Mouse (Mus musculus) forebrain, embryonic 11.5 days (tissue): ENCODE measurements at regions not wholly inside any gene's neighbourhood (a gene's known extent, or its start where the extent isn't known, plus 50 kb on each side); places are given as distances from the start of the nearest gene placed in this dataset.

ENCODE experiments used
- ATAC-seq: fragments of 200-750 bp; cut with Nextera tagmentation; replicated peaks from 2 replicates; pipeline ENCODE4 v1.8.0; 2017; ENCODE audit warnings: moderate TSS enrichment; ENCODE audit not compliant: low FRiP score
- DNase-seq: peaks from one replicate; pipeline ENCODE4 v3.0.0-alpha.2; 2017; ENCODE audit warnings: low spot score
- H3K27ac ChIP-seq: fragments of 300-500 bp; sonication (generic); 2 replicates; pipeline ENCODE4 v1.5.1; 2014; ENCODE audit warnings: low read depth, low read length
- H3K27me3 ChIP-seq: fragments of 300-500 bp; sonication (generic); 2 replicates; pipeline ENCODE4 v1.6.1; 2014; ENCODE audit warnings: mild to moderate bottlenecking, low read length, mixed read lengths; ENCODE audit not compliant: control insufficient read depth, insufficient read depth
- H3K36me3 ChIP-seq: fragments of 300-500 bp; sonication (generic); 2 replicates; pipeline ENCODE4 v1.6.1; 2014; ENCODE audit warnings: mild to moderate bottlenecking, low read length, moderate library complexity, mixed read lengths; ENCODE audit not compliant: control insufficient read depth, insufficient read depth
- H3K4me1 ChIP-seq: fragments of 300-500 bp; sonication (generic); replicated peaks from 2 replicates; pipeline ENCODE4 v1.6.1; 2014; ENCODE audit warnings: low read length, mixed read lengths; ENCODE audit not compliant: control insufficient read depth, insufficient read depth
- H3K4me2 ChIP-seq: fragments of 300-500 bp; sonication (generic); 2 replicates; pipeline ENCODE4 v1.6.1; 2014; ENCODE audit warnings: low read depth, mild to moderate bottlenecking, low read length, moderate library complexity, mixed read lengths; ENCODE audit not compliant: severe bottlenecking
- H3K4me3 ChIP-seq: fragments of 300-500 bp; sonication (generic); 2 replicates; pipeline ENCODE4 v1.5.1; 2014; ENCODE audit warnings: low read depth, low read length
- H3K9ac ChIP-seq: fragments of 300-500 bp; sonication (generic); 2 replicates; pipeline ENCODE4 v1.6.1; 2014; ENCODE audit warnings: low read length
- H3K9me3 ChIP-seq: fragments of 300-500 bp; sonication (generic); 2 replicates; pipeline ENCODE4 v1.6.1; 2016; ENCODE audit warnings: low read length, mixed read lengths; ENCODE audit not compliant: control insufficient read depth
- WGBS: fragments of 180-500 bp; shearing (Covaris S2); extraction: QIAGEN DNeasy Blood & Tissue Kit; methylation state at CpG from one replicate; pipeline ENCODE4 v1.1.7; 2014; 5-methylcytosine and 5-hydroxymethylcytosine counted together

DNA sequence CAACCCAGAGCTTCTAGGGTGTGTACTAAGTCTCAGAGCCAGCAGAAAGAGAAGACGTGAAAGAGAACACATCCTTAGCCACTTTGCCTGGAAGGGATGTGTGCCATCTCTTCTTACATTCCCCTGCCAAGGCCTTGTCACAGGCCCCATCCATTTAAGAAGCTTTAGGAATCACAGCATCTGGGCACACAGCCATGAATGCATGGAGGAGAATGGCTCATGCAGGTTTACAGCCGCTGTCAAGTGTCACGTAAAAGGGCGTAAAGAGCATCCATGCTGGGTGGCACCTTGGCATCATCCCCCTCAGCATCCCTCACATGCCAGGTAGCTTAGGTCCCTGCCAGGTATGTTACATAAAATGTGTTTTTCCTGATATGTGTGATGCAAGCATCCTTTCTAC, 66.1 kb upstream of the Spats2l start:
- no peak for DNase-seq
- ATAC-seq = no peak
- 92% methylated on average over 4 of the region's 4 CpGs for WGBS

DNA sequence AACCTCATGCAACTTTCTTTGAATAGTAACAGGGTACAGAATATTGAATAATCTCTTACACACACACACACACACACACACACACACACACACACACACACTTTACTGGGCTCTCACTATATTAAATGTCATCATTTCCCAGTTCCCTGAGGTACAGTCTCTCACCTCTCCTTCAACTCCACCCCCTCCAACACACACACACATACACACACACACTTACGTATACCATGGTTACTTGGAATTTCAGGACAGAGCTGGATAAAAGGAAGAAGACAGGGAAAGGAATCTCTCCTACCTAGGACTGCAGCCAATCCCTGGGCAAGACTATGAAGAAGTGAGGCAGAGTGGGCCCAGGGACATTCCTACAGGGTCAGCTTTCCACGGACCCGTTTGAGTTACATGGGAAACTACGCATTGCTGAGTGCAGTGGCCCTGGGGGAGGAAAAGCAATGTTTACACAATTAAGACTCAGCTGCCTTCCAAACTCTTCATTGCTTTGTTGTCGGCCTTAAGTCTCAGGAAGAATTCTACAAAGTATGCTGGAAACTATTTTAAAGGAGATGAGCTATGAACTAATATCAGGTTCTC, 61.0 kb upstream of the Spats2l start:
- H3K9me3 ChIP-seq = no peaks in the 10 kb centered on the region
- H3K27ac ChIP-seq = no peak overlapping the region
- no peak overlapping the region for H3K4me2 ChIP-seq
- DNase-seq (no peak), ATAC-seq (no peak)
- H3K4me1 ChIP-seq = no peaks in the 10 kb centered on the region
- no peak overlapping the region for H3K9ac ChIP-seq
- H3K27me3 ChIP-seq = no peaks in the 10 kb centered on the region
- WGBS = 81% methylated on average over 5 of the region's 5 CpGs
- no peak overlapping the region for H3K4me3 ChIP-seq
- no peaks in the 10 kb centered on the region for H3K36me3 ChIP-seq

More for the DNA sequence above, 66.1 kb upstream of the Spats2l start:
- Histone ChIP-seq H3K4me1 (no peaks in the 10 kb centered on the region), H3K9me3 (no peaks in the 10 kb centered on the region), H3K9ac (no peak overlapping the region), H3K4me3 (no peak overlapping the region), H3K27ac (no peak overlapping the region), H3K27me3 (no peaks in the 10 kb centered on the region), H3K4me2 (no peak overlapping the region), H3K36me3 (no peaks in the 10 kb centered on the region)

DNA sequence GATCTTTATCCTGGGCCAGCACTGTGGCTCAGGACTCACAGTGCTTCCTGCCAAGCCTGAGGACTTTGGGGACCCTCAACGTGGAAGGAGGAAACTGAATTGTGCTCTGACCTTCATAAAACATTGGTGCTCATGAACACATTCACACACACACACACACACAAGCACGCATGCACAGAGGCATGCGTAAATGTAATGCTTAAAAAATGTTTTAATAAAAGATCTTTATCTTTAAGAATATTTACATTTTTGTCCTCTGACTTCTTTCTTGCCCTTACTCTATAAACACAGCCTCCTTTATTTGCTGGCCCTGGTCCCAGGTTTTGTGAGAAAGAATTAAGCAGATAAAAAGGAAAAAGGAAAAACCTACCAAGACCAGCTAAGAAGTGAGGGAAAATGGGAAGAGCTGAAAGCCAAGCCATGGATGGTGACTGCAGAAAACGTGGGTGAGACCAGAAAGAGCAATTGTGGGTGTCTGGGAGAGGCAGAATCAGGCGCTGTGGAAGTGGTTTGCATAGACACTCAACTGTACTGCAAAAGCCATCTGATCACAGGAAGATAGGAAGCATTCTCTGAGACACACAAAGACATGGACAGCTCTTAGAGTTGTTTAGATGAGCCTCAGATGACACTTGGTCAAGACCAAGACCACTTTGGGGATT, 56.7 kb upstream of the Spats2l start:
- Histone ChIP-seq H3K27ac (no peak overlapping the region), H3K27me3 (no peaks in the 10 kb centered on the region), H3K4me2 (no peak overlapping the region), H3K9ac (no peak overlapping the region), H3K4me3 (no peak overlapping the region), H3K9me3 (no peaks in the 10 kb centered on the region), H3K36me3 (no peaks in the 10 kb centered on the region), H3K4me1 (no peaks in the 10 kb centered on the region)
- no peak for DNase-seq
- WGBS = 84% methylated on average over 5 of the region's 5 CpGs
- ATAC-seq = no peak

DNA sequence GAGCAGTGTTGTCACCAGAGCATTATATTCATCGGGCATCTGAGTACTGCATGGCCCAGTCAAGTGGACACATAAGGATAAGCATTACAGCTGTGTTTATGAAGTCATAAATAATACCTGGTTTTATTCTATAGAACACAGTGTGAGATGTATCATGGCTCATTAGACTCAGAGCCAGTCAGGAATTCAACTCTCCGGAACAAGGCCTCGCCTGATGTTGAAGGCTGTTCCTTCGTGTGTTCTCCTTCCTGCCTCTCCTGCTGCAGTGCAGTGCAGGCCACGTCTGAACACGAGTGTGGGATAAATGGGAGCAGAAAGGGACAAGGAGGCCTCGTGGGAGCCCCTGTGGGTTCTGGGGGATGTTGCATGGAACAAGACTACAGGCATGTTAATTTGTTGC, 55.6 kb upstream of the Spats2l start:
- Histone ChIP-seq H3K4me1 (no peaks in the 10 kb centered on the region), H3K9me3 (no peaks in the 10 kb centered on the region), H3K4me3 (no peak overlapping the region), H3K27ac (no peak overlapping the region), H3K36me3 (no peaks in the 10 kb centered on the region), H3K4me2 (no peak overlapping the region), H3K27me3 (no peaks in the 10 kb centered on the region), H3K9ac (no peak overlapping the region)
- WGBS = 79% methylated on average over 7 of the region's 7 CpGs
- no peak for ATAC-seq
- DNase-seq = no peak
